10 mouse cellular contexts compared by ENCODE assay signal in the genomic region with DNA sequence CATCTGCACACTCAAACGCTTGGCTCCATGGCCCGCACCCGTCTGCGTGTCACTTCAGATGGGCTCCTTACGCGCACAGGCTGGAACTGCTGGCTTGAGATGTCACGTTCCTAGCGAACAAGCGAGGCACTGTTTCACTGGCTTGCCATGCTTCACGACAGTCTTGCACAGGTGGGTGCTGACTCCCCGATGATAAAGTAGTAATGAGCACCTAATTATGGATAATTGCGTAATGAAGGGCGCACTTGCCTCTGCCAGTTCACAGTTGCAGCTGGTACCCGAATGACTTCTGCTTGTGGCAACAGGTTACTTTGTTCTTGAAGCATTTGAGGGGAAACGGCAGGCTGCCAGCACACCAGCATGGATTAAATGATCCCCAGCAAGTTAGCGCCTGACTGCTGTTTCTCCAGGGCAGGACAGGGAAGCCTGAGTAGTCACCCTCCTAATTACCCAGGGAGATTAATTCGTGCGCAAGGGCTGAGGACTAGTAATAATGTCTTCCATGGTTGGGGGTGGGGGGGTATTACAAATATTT.
DNase-seq lines count a peak whose midpoint lies in the region; ATAC-seq lines count a peak whose summit lies in the region.
"Had no signal": no experiment of that assay in that cellular context is flagged by ENCODE, and none has a peak within 500 bp of the region (broad histone marks: within the 10 kb centered on the region; RNA-seq: fewer than 3 reads in every experiment).

No protein-coding gene starts in this region.

- no peak for ATAC-seq in midbrain, embryonic 11.5 days (ENCODE audit: low FRiP score)

- 64% methylated on average over 18 of the region's 18 CpGs for WGBS in midbrain, embryonic 10.5 days
- 68% methylated on average over 18 of the region's 18 CpGs for WGBS in midbrain, embryonic 11.5 days

- no peak overlapping the region for H3K4me3 ChIP-seq in midbrain, embryonic 10.5 days
- H3K4me3 ChIP-seq in midbrain, embryonic 11.5 days (ENCODE audit: low read depth, low read length), result no peak overlapping the region
- H3K4me3 ChIP-seq: layer of hippocampus, adult 2 months; liver, embryonic 13.5 days had no signal

- no peak overlapping the region for H3K9ac ChIP-seq in midbrain, embryonic 11.5 days (ENCODE audit: low read length)
- H3K9ac ChIP-seq: liver, embryonic 13.5 days had no signal

- no peaks in the 10 kb centered on the region for H3K36me3 ChIP-seq in midbrain, embryonic 10.5 days
- H3K36me3 ChIP-seq in midbrain, embryonic 11.5 days (ENCODE audit: control insufficient read depth, insufficient read depth, low read length), result no peaks in the 10 kb centered on the region
- H3K36me3 ChIP-seq: liver, embryonic 13.5 days had no signal

- H3K4me1 ChIP-seq in midbrain, embryonic 10.5 days, result peaks cover 16% of the 10 kb centered on the region
- no peaks in the 10 kb centered on the region for H3K4me1 ChIP-seq in midbrain, embryonic 11.5 days (ENCODE audit: control insufficient read depth, insufficient read depth, low read length)
- H3K4me1 ChIP-seq: liver, embryonic 13.5 days had no signal

- H3K27ac ChIP-seq in midbrain, embryonic 10.5 days (replicated peaks), result peak overlapping the region; percentile 38; the same call in 1 of the 2 replicates
- no peak overlapping the region for H3K27ac ChIP-seq in midbrain, embryonic 11.5 days (ENCODE audit: low read depth, low read length)
- H3K27ac ChIP-seq: layer of hippocampus, adult 2 months; liver, embryonic 13.5 days had no signal

- H3K4me2 ChIP-seq in midbrain, embryonic 11.5 days, result no peak overlapping the region
- H3K4me2 ChIP-seq: liver, embryonic 13.5 days had no signal

- no peak for DNase-seq in midbrain, embryonic 10.5 days (ENCODE audit: low spot score)
- DNase-seq in midbrain, embryonic 11.5 days (ENCODE audit: low spot score, missing footprints), result no peak
- peak; percentile 91 for DNase-seq in gonadal fat pad, adult 2 months (ENCODE audit: low read depth)
- peak; percentile 43 to 65 for DNase-seq in kidney, postnatal 25 days
- DNase-seq in retina, postnatal 1 day, result peak; percentile 72
- no peak for DNase-seq in cerebellum, postnatal 25 days
- DNase-seq in spleen, postnatal 4 days (ENCODE audit: low spot score in 2 of 2), result no peak
- DNase-seq: gastrocnemius, postnatal 25 days; liver, embryonic 13.5 days had no signal

- H3K27me3 ChIP-seq in midbrain, embryonic 10.5 days (ENCODE audit: low read depth, poor library complexity, severe bottlenecking), result peaks cover 55% of the 10 kb centered on the region
- H3K27me3 ChIP-seq in midbrain, embryonic 11.5 days (ENCODE audit: control insufficient read depth, insufficient read depth, low read length), result no peaks in the 10 kb centered on the region
- H3K27me3 ChIP-seq: liver, embryonic 13.5 days had no signal

- H3K9me3 ChIP-seq in midbrain, embryonic 10.5 days (replicated peaks), result no peaks in the 10 kb centered on the region
- H3K9me3 ChIP-seq in midbrain, embryonic 11.5 days (ENCODE audit: control insufficient read depth, low read length), result no peaks in the 10 kb centered on the region
- H3K9me3 ChIP-seq: liver, embryonic 13.5 days had no signal

Comparison
In these comparisons a context has a peak if more than half of its experiments do, and no peak if none do; other contexts are left out.
1. DNase-seq: peak in gonadal fat pad, adult 2 months (single experiment), kidney, postnatal 25 days (2 of 2) and retina, postnatal 1 day (single experiment); none in midbrain, embryonic 10.5 days (single experiment), midbrain, embryonic 11.5 days (single experiment), cerebellum, postnatal 25 days (0 of 2) and spleen, postnatal 4 days (0 of 2).